Mouse (Mus musculus) lung, embryonic 15.5 days (tissue): ENCODE results near the gene Dsn1. TPM values are rescaled to one million over a fixed set of nuclear protein-coding genes. Genes with fewer than 3 reads are reported as not detected.
A peak's percentile ranks its signal among the peaks of the same experiment; 100 is the strongest.

Source experiments
- ATAC-seq: fragments of 200-750 bp; cut with Nextera tagmentation; 2 replicates; pipeline ENCODE4 v1.8.0; 2017; ENCODE audit warnings: moderate number of reproducible peaks, borderline replicate concordance; ENCODE audit not compliant: low FRiP score, low TSS enrichment; ENCODE audit errors: extremely low read depth
- H3K27ac ChIP-seq: fragments of 300-500 bp; sonication (generic); 2 replicates; pipeline ENCODE4 v1.5.1; 2015; ENCODE audit warnings: moderate library complexity, mild to moderate bottlenecking, inconsistent platforms
- H3K27me3 ChIP-seq: fragments of 300-500 bp; sonication (generic); 2 replicates; pipeline ENCODE4 v1.6.1; 2015; ENCODE audit warnings: inconsistent platforms
- H3K36me3 ChIP-seq: fragments of 300-500 bp; sonication (generic); 2 replicates; pipeline ENCODE4 v1.6.1; 2015; ENCODE audit warnings: inconsistent platforms
- H3K4me1 ChIP-seq: fragments of 300-500 bp; sonication (generic); 2 replicates; pipeline ENCODE4 v1.6.1; 2015; ENCODE audit warnings: inconsistent platforms
- H3K4me2 ChIP-seq: fragments of 300-500 bp; sonication (generic); 2 replicates; pipeline ENCODE4 v1.6.1; 2015; ENCODE audit warnings: inconsistent platforms, mild to moderate bottlenecking, moderate library complexity
- H3K4me3 ChIP-seq: fragments of 300-500 bp; sonication (generic); 2 replicates; pipeline ENCODE4 v1.5.1; 2015; ENCODE audit warnings: mild to moderate bottlenecking, inconsistent platforms
- H3K9ac ChIP-seq: fragments of 300-500 bp; sonication (generic); 2 replicates; pipeline ENCODE4 v1.6.1; 2015; ENCODE audit warnings: inconsistent platforms
- H3K9me3 ChIP-seq: fragments of 300-500 bp; sonication (generic); 2 replicates; pipeline ENCODE4 v1.6.1; 2016; ENCODE audit warnings: inconsistent platforms
- WGBS: fragments of 180-500 bp; shearing (Covaris S2); methylation state at CpG from one replicate; pipeline ENCODE4 v1.1.7; 2015; 5-methylcytosine and 5-hydroxymethylcytosine counted together
- polyA plus RNA-seq: library from polyadenylated mRNA; unstranded; fragments of >200 nt; fragmentation: Nextera tagmentation; extraction: Ambion mirVana; gene quantifications from 2 replicates; pipeline ENCODE4 v1.2.1, GENCODE M21; 2015

Gene Dsn1
- polyA plus RNA-seq, 1 experiment from 2014 or later, result 40.9 TPM

- H3K4me3 ChIP-seq, result no peak overlapping the region
- no peaks in the 10 kb centered on the region for H3K27me3 ChIP-seq
- 0 out of 2 replicates have a peak, but pooled peaks cover 1% of the 10 kb centered on the region for H3K4me1 ChIP-seq
- no peaks in the 10 kb centered on the region for H3K9me3 ChIP-seq
- H3K4me2 ChIP-seq, result no peak overlapping the region
- ATAC-seq, result no peak
- H3K9ac ChIP-seq, result no peak overlapping the region
- 72% methylated on average over 18 of the region's 18 CpGs for WGBS
- H3K27ac ChIP-seq, result no peak overlapping the region
- H3K36me3 ChIP-seq, result peaks cover 81% of the 10 kb centered on the region
Observed at GRCm38 (mm10) chr2:157016529-157017270, 9.7 kb upstream of the Dsn1 start.

DNA sequence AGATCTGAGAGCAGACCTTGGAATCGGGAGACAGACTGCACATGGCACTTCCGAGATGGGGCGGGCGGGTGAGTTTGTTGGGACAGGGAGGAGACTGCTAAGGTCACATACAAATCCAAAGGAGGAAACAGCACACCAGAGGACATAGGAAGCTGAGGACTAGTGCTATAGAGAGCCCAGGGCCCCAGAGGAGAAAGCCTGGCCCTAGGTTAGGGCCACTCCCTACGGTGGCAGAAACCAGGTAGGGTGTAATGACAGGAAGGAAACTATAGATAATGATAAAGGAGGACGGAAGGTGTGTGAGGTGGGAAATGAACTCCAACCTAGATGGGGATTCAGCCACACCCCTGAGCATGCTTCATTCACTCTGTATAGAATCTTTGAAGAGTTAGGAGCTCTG, 5.4 kb upstream of the Dsn1 start:
- H3K36me3 ChIP-seq, result peaks cover 38% of the 10 kb centered on the region
- H3K9ac ChIP-seq, result no peak overlapping the region
- no peak overlapping the region for H3K4me3 ChIP-seq
- no peak for ATAC-seq
- H3K27ac ChIP-seq, result no peak overlapping the region
- no peaks in the 10 kb centered on the region for H3K27me3 ChIP-seq
- H3K4me2 ChIP-seq, result no peak overlapping the region
- peaks cover 21% of the 10 kb centered on the region for H3K4me1 ChIP-seq
- 68% methylated on average over 6 of the region's 6 CpGs for WGBS
- H3K9me3 ChIP-seq, result no peaks in the 10 kb centered on the region

GRCm38 (mm10) chr2:157010634-157011310, 3.8 kb upstream of the Dsn1 start:
- WGBS, result 27% methylated on average over 11 of the region's 11 CpGs
- ATAC-seq, result 0 out of 2 replicates have a peak, but pooled peaks have one; percentile 6
- 0 out of 2 replicates have a peak overlapping the region, but pooled peaks have one; percentile 31 for H3K27ac ChIP-seq
- H3K9ac ChIP-seq, result no peak overlapping the region
- no peaks in the 10 kb centered on the region for H3K27me3 ChIP-seq
- H3K36me3 ChIP-seq, result peaks cover 23% of the 10 kb centered on the region
- peaks cover 29% of the 10 kb centered on the region for H3K4me1 ChIP-seq
- no peak overlapping the region for H3K4me2 ChIP-seq
- no peak overlapping the region for H3K4me3 ChIP-seq
- H3K9me3 ChIP-seq, result no peaks in the 10 kb centered on the region

GRCm38 (mm10) chr2:157010121-157010520, 3.2 kb upstream of the Dsn1 start:
- Histone ChIP-seq H3K9ac (no peak overlapping the region), H3K27me3 (no peaks in the 10 kb centered on the region), H3K4me1 (peaks cover 32% of the 10 kb centered on the region), H3K27ac (0 out of 2 replicates have a peak overlapping the region, but pooled peaks have one; percentile 20), H3K4me2 (no peak overlapping the region), H3K9me3 (no peaks in the 10 kb centered on the region), H3K4me3 (no peak overlapping the region), H3K36me3 (peaks cover 20% of the 10 kb centered on the region)
- no peak for ATAC-seq

DNA sequence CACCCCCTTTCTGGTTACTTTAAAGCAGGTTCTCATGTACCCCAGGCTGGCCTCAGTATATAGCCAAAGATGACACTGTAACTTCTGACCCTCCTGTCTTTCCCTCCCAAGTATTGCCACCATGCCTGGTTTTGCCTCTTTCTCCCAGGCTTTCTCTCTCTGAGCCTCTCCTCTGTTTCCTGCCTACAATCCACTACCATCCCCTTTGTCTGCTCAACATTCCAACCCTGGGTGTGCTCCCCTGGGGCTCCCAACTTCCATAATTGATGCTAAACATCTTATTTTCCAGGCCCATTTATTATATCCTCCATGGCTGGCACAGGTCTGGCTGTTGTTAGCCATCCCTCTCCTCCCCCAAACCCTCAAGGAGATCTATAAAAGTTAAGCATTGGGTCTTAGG, 1.6 kb upstream of the Dsn1 start:
- ATAC-seq, result no peak
- H3K4me1 ChIP-seq, result peaks cover 32% of the 10 kb centered on the region
- H3K4me2 ChIP-seq, result no peak overlapping the region
- H3K9ac ChIP-seq, result no peak overlapping the region
- no peak overlapping the region for H3K4me3 ChIP-seq
- H3K27ac ChIP-seq, result peak overlapping the region; percentile 8; the same call in 1 of the 2 replicates
- peaks cover 19% of the 10 kb centered on the region for H3K36me3 ChIP-seq
- no peaks in the 10 kb centered on the region for H3K9me3 ChIP-seq
- no peaks in the 10 kb centered on the region for H3K27me3 ChIP-seq

DNA sequence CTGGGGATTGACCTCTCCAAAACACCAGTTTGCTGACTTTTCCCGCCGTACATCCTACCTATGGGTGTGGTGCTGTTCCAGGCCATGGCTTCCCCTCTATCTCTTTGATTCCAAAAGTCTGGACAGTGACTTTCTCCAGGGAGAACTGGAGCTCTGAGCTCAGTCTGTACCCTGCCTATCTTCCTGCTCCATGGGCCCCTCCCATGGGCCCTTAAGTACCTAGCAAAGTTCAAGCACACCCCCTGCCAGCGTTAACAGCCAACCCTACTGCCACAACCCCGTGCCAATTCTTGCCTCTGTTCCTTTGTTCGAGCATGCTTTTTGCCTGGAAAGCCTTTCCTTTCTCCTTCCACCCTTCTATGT, 261 bp upstream of the Dsn1 start:
- 24% methylated on average over 5 of the region's 5 CpGs for WGBS
- Histone ChIP-seq H3K9me3 (no peaks in the 10 kb centered on the region), H3K4me3 (peak overlapping the region; percentile 73), H3K9ac (peak overlapping the region; percentile 70), H3K4me1 (peaks cover 32% of the 10 kb centered on the region), H3K27ac (peak overlapping the region; percentile 76), H3K4me2 (peak overlapping the region; percentile 80), H3K36me3 (peaks cover 24% of the 10 kb centered on the region), H3K27me3 (no peaks in the 10 kb centered on the region)
- peak; percentile 16; the same call in 1 of the 2 replicates for ATAC-seq

DNA sequence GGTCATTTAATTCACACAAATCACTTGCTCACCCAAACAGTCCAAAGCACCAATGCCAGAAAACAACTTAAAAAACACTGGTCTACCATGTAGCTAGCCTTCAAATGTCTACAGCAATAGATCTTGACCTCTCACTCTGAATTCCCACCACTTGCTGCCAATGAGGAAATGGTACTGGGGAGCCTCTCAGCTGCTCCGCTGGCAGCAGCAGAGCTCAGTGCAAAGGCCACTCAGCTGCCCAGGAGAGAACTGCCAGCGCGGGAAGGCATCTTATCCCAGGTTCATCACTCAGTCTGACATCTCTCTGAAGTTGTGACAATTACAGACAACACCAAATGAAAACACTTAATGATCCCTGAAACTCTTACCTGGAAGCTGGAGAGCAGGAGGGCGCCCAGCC, 4.6 kb downstream of the Dsn1 start:
- Histone ChIP-seq H3K27me3 (no peaks in the 10 kb centered on the region), H3K9me3 (no peaks in the 10 kb centered on the region), H3K36me3 (peaks cover 48% of the 10 kb centered on the region), H3K4me1 (peaks cover 11% of the 10 kb centered on the region), H3K9ac (no peak overlapping the region), H3K27ac (no peak overlapping the region), H3K4me2 (no peak overlapping the region), H3K4me3 (no peak overlapping the region)
- no peak for ATAC-seq
- WGBS, result 88% methylated on average over 4 of the region's 4 CpGs

DNA sequence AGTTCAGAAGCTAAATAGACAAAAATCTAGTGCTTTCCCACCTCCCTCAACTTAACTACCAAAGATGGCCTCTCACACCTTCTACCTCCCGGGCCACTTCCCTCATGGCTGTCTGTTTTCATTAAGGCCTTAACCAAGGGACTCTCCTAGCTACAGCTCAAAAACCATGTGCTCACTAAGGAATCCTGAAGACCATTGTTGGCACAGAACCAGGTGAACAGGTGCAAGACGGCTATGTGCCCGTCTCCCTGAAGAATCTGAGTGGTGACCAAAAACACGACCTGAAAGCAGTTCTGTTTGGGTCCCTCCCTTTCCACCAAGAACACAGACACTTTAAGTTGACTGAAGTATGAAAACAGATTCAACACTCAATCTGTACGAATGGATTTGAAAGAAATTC, 8.7 kb downstream of the Dsn1 start:
- H3K9ac ChIP-seq, result no peak overlapping the region
- H3K36me3 ChIP-seq, result peaks cover 60% of the 10 kb centered on the region
- H3K4me1 ChIP-seq, result no peaks in the 10 kb centered on the region
- H3K27me3 ChIP-seq, result no peaks in the 10 kb centered on the region
- 82% methylated on average over 5 of the region's 5 CpGs for WGBS
- no peak for ATAC-seq
- H3K9me3 ChIP-seq, result no peaks in the 10 kb centered on the region
- no peak overlapping the region for H3K4me3 ChIP-seq
- no peak overlapping the region for H3K27ac ChIP-seq
- H3K4me2 ChIP-seq, result no peak overlapping the region

- 49% methylated on average over 6 of the region's 6 CpGs for WGBS
- peaks cover 56% of the 10 kb centered on the region for H3K36me3 ChIP-seq
Observed at GRCm38 (mm10) chr2:156996576-156996975, 10.4 kb downstream of the Dsn1 start.

GRCm38 (mm10) chr2:156991470-156992319, 15.3 kb downstream of the Dsn1 start, which contains the start of gene Ndrg3:
Ndrg3 (minus strand) TSS chr2:156992056.
- Histone ChIP-seq H3K4me1 (peaks cover 21% of the 10 kb centered on the region), H3K9ac (peak within 1 kb of the TSS; percentile 93), H3K36me3 (peaks cover 27% of the 10 kb centered on the region), H3K27me3 (no peaks in the 10 kb centered on the region), H3K4me2 (peak within 1 kb of the TSS; percentile 94), H3K4me3 (peak within 1 kb of the TSS; percentile 97), H3K27ac (peak within 1 kb of the TSS; percentile 70), H3K9me3 (no peaks in the 10 kb centered on the region)
- WGBS, result under 1% methylated on average over 66 of the region's 66 CpGs
- peak; percentile 97 for ATAC-seq

More at GRCm38 (mm10) chr2:156996576-156996975, 10.4 kb downstream of the Dsn1 start:
- Histone ChIP-seq H3K4me1 (no peaks in the 10 kb centered on the region; the same call in 1 of the 2 replicates), H3K27me3 (no peaks in the 10 kb centered on the region), H3K4me3 (no peak overlapping the region), H3K9ac (no peak overlapping the region), H3K27ac (no peak overlapping the region), H3K4me2 (no peak overlapping the region), H3K9me3 (no peaks in the 10 kb centered on the region)
- ATAC-seq, result no peak

GRCm38 (mm10) chr2:156990727-156991431, 16.1 kb downstream of the Dsn1 start:
- H3K4me2 ChIP-seq, result peak overlapping the region; percentile 94
- no peak for ATAC-seq
- peak overlapping the region; percentile 93 for H3K9ac ChIP-seq
- H3K9me3 ChIP-seq, result no peaks in the 10 kb centered on the region
- H3K27me3 ChIP-seq, result no peaks in the 10 kb centered on the region
- peaks cover 19% of the 10 kb centered on the region for H3K36me3 ChIP-seq
- peaks cover 21% of the 10 kb centered on the region for H3K4me1 ChIP-seq
- H3K4me3 ChIP-seq, result peak overlapping the region; percentile 97
- 4% methylated on average over 16 of the region's 16 CpGs for WGBS
- H3K27ac ChIP-seq, result no peak overlapping the region
